Mouse (Mus musculus): Measurements from ENCODE around the gene Cacnb2. TPM values are rescaled to one million over a fixed set of nuclear protein-coding genes. Genes with fewer than 3 reads are reported as not detected.

Gene Cacnb2
- total RNA-seq, 1 experiment from 2014 or later: 68.9 TPM

DNA sequence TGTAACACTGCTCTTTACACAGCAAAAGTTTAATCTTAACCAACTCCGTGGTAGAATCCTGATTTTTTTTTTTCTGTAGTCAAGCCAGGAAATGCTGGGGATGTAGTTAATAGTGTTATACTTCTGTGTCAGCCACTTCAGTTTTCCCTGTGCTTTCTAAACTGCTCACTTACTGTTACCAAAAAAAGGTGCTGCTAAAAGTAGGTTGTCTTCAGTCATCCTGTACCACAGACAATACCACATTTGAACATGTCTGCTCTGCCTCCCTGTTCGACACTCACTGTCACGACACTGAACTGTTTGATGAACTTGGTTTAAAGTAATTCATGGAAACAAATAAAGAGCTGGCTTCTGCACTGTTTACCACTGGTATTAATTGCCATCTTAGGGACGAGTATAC lies 385.6 kb downstream of the Cacnb2 start:
- DNase-seq: no peak

DNA sequence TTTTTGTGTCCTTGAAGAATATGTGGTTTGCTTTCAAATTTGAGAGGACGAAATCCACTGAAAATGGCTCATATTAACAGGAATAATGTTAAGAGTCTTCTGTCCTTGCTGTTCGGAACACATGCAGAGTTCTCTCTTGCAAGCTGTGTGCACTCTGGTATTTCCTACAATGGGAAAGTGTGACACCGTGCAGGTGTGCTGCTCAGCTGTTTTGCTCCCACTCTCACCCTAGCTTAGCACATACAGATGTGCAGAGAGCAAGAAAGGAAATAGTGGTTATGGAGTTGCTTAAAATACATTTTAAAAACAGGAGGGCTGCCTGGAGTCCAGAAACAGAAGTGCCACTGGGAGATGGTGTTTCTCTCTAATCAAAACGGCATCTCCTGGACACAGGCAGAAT lies 386.5 kb downstream of the Cacnb2 start:
- DNase-seq: no peak

DNA sequence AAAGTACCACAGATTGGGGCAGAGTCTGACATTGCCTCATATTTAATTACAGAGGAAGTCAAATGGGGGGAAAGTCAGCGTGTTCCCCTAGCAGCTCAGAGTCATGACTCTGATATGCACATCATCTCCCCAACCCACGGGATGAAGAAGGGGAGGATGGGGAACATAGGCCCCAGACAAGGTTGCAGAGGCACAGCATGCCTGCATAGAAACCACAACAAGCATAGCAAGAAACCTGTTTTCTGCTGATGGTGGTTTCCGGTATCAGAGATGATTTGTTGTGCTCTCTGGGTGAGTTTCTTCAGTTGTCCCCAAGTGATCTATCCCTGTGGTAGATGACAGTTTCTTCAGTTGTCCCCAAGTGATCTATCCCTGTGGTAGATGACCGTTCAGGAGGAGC lies 389.6 kb downstream of the Cacnb2 start:
- no peak for DNase-seq

DNA sequence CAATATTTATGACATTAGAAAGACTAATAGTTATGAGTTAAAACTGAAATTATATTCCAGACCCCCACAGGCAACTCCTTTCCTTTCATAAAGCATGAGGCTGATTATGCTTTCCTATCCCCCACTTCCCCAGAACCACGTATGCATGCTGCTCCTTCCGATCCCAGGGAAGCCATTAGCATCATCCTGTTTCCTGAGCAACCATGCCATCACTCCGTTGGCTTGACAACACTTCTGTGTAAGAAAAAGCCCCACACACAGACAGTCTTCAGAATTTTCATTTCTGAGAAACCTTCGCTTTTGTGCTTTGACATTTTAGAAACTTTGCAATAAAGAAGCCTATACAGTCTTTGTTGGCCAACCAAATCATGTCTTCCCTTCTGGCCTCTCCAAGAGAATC lies 393.1 kb downstream of the Cacnb2 start:
- no peak for DNase-seq

DNA sequence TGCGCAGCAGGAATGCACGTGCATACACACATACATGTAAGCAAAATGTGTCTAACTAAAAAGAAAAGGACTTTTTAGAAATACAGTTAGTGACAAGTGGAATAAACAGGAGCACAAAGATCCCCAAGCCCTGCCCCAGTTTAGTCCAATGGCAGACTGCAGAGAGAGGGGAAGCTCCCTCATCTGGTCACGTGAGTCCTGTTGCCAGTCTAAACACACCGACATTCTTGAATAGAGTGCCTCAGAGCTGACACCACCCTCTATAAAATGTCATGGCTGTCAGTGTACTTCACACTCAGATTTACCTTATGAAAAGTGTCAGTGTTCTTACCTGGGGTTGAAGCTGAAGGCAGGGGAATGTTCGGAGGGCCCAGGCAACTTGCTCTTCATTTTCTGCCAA lies 394.9 kb downstream of the Cacnb2 start:
- no peak for DNase-seq

DNA sequence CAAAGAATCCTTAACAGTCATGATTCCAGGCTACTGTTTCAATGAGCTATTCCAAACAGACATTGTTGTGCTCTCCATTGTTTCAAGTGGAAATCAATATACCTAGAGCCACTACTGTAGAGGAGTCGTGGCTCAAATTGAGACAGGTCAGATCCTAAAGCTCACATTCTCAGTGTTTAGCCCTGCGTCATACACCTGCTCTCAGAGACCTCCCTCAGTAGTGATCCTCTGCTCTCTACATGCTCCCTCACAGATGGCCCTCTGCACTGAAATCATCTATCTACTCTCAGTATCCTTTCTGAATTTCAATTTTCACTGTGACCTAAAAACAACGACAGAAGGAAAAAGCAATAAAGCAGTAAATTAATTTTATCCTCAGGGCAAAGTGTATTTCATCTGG lies 404.6 kb downstream of the Cacnb2 start:
- DNase-seq: no peak

DNA sequence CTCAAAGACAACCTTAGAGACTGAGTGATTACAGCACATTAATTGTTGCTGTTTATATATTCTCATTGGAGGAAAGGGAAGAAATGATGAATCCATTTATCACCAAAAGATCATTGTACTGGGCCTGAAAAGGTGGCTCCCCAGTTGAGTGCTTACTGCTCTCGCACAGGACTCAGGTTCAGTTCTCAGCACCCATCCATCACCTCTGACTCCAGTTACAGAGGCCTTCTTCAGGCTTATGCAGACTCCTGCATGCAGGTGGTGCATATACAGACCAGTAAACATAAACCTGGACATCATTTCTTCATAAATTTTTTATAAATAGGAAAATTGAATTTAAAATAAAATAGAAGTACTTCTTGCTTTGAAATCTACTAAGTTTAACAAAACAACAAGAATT lies 405.2 kb downstream of the Cacnb2 start:
- DNase-seq: no peak

DNA sequence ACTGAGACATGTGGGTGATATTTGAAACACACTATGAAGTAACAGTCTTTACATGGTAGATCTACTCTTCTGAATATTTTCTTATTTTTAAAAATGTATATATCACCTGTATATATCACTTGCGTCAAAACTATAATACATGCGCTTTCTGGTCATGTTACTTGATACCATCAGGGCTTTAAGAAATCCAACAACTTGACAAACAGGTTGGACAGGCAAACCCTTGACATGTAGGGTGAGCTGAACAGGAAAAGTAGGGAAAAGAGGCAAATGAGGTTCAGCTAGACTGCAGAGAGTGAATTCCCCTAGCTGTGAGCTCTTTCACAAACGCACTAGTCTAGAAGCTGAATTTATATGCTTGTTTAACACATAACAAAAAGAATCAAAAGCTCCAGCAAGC lies 423.9 kb downstream of the Cacnb2 start:
- no peak for DNase-seq

DNA sequence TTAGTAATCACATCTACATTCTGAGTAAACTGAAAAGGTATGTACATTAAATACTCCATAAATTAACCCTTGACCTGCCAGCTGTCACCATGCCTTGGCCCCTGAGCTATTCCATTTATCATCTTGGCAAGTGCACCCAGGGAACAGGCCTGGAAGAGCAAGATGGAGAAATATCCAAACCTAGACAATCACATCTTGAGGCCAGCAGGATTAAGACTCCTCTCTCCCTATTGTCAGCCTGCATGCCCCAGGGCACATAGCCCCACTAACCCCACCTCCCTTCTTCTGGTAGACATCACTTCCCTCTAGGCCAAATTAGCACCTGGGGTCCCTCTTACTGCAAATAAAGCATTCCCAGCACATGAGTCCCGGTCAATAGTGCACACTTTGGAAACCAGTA lies 424.9 kb downstream of the Cacnb2 start:
- no peak for DNase-seq

Other genes with a start within 250 kb of the Cacnb2 start
- gene Slc39a12, start 214.8 kb upstream of the Cacnb2 start, total RNA-seq (2021): not detected in 2 replicates